Mouse (Mus musculus) megakaryocyte, embryonic 14.5 days (primary cell): ENCODE results near the gene Tmem233.

Experiments
- FLI1 ChIP-seq: IDR thresholded peaks from 2 replicates; pipeline ENCODE4 v1.6.1; 2012; ENCODE audit warnings: low read length, inconsistent platforms, mixed read lengths
- GATA1 ChIP-seq: IDR thresholded peaks from 3 replicates; pipeline ENCODE4 v1.6.1; 2012; ENCODE audit warnings: mixed read lengths, low read length, inconsistent platforms, borderline replicate concordance

DNA sequence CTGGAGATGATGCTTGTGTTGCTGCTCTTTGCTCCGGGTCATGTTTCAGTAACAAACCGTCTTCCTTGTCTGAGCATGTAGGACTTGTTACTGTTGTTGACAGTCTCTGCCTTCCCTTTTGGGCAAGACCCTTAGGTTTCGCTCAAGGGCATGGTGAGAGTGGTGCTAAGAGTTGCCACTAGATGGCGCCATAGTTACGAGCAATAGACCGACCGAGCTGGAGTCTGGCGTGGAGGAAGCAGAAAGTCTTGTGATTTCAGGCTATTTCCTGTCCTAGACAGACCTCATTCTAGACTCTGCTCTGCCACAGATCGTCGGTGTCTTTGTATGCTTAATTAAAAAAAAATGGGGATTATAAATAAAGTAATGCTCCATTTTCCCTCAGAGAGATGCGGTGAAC is 40.3 kb upstream of the Tmem233 start:
- no peak for TF ChIP-seq GATA1
- no peak for TF ChIP-seq FLI1
